In genomic region chr10:123364628-123365027, GRCm38 (mm10) we compare ENCODE assay signal across 29 mouse cellular contexts.
DNase-seq lines count a peak whose midpoint lies in the region; ATAC-seq and TF ChIP-seq lines count a peak whose summit lies in the region.
"Had no signal": no experiment of that assay in that cellular context is flagged by ENCODE, and none has a peak within 500 bp of the region (broad histone marks: within the 10 kb centered on the region; RNA-seq: fewer than 3 reads in every experiment).

No protein-coding gene starts in this region.

- H3K27me3 ChIP-seq in heart, embryonic 12.5 days (replicated peaks), result no peaks in the 10 kb centered on the region
- no peaks in the 10 kb centered on the region for H3K27me3 ChIP-seq in midbrain, embryonic 11.5 days (ENCODE audit: control insufficient read depth, insufficient read depth, low read length)
- no peaks in the 10 kb centered on the region for H3K27me3 ChIP-seq in midbrain, embryonic 13.5 days
- no peaks in the 10 kb centered on the region for H3K27me3 ChIP-seq in stomach, postnatal 0 days (ENCODE audit: control insufficient read depth, insufficient read depth, low read length)
- H3K27me3 ChIP-seq in heart, embryonic 11.5 days (ENCODE audit: control insufficient read depth, insufficient read depth, low read length), result no peaks in the 10 kb centered on the region
- H3K27me3 ChIP-seq: forebrain, embryonic 13.5 days; intestine, embryonic 15.5 days; limb, embryonic 15.5 days; liver, embryonic 13.5 days; megakaryocyte, embryonic 14.5 days had no signal

- peak; percentile 13 for DNase-seq in heart, postnatal 4 days
- DNase-seq in midbrain, embryonic 11.5 days (ENCODE audit: low spot score, missing footprints), result peak; percentile 71
- DNase-seq in right cerebral cortex, postnatal 14 days, result peak; percentile 28
- DNase-seq in stomach, postnatal 0 days (ENCODE audit: low spot score), result no peak
- DNase-seq: adrenal gland, postnatal 25 days; cerebellum, adult 8-10 months; cerebellum, postnatal 36 days; heart, adult 2 months; heart, postnatal 14 days; kidney, adult 2 months; kidney, postnatal 36 days; liver, embryonic 13.5 days; lung, adult 18-20 months; lung, postnatal 4 days; midbrain, embryonic 14.5 days; spleen, adult 18-20 months; thymus, adult 2 months; thymus, postnatal 4 days had no signal

- H3K9me3 ChIP-seq in heart, embryonic 12.5 days (replicated peaks), result no peaks in the 10 kb centered on the region
- H3K9me3 ChIP-seq in midbrain, embryonic 11.5 days (ENCODE audit: control insufficient read depth, low read length), result no peaks in the 10 kb centered on the region
- no peaks in the 10 kb centered on the region for H3K9me3 ChIP-seq in midbrain, embryonic 13.5 days
- H3K9me3 ChIP-seq in stomach, postnatal 0 days (ENCODE audit: control insufficient read depth, low read length), result no peaks in the 10 kb centered on the region
- no peaks in the 10 kb centered on the region for H3K9me3 ChIP-seq in heart, embryonic 11.5 days (replicated peaks; ENCODE audit: control insufficient read depth, low read length)
- H3K9me3 ChIP-seq: forebrain, embryonic 13.5 days; intestine, embryonic 15.5 days; limb, embryonic 10.5 days; limb, embryonic 15.5 days; liver, embryonic 13.5 days had no signal

- H3K36me3 ChIP-seq in heart, embryonic 12.5 days, result no peaks in the 10 kb centered on the region
- no peaks in the 10 kb centered on the region for H3K36me3 ChIP-seq in midbrain, embryonic 11.5 days (ENCODE audit: control insufficient read depth, insufficient read depth, low read length)
- no peaks in the 10 kb centered on the region for H3K36me3 ChIP-seq in midbrain, embryonic 13.5 days
- H3K36me3 ChIP-seq in stomach, postnatal 0 days (ENCODE audit: control insufficient read depth, insufficient read depth, low read length), result no peaks in the 10 kb centered on the region
- H3K36me3 ChIP-seq in heart, embryonic 11.5 days (ENCODE audit: control insufficient read depth, insufficient read depth, low read length), result no peaks in the 10 kb centered on the region
- H3K36me3 ChIP-seq: intestine, embryonic 15.5 days; limb, embryonic 10.5 days; limb, embryonic 15.5 days; liver, embryonic 13.5 days had no signal

- no peak overlapping the region for H3K27ac ChIP-seq in heart, embryonic 12.5 days (ENCODE audit: poor library complexity, severe bottlenecking)
- H3K27ac ChIP-seq in midbrain, embryonic 11.5 days (ENCODE audit: low read depth, low read length), result no peak overlapping the region
- H3K27ac ChIP-seq in midbrain, embryonic 13.5 days, result no peak overlapping the region
- H3K27ac ChIP-seq in stomach, postnatal 0 days (replicated peaks), result no peak overlapping the region
- no peak overlapping the region for H3K27ac ChIP-seq in heart, embryonic 11.5 days (ENCODE audit: low read depth, low read length)
- H3K27ac ChIP-seq: forebrain, embryonic 13.5 days; heart, adult 2 months; intestine, embryonic 15.5 days; limb, embryonic 10.5 days; limb, embryonic 15.5 days; liver, embryonic 13.5 days had no signal

- H3K4me2 ChIP-seq in heart, embryonic 12.5 days, result no peak overlapping the region
- no peak overlapping the region for H3K4me2 ChIP-seq in midbrain, embryonic 11.5 days
- H3K4me2 ChIP-seq in midbrain, embryonic 13.5 days (replicated peaks), result no peak overlapping the region
- H3K4me2 ChIP-seq in stomach, postnatal 0 days (replicated peaks; ENCODE audit: low read depth), result no peak overlapping the region
- H3K4me2 ChIP-seq in heart, embryonic 11.5 days, result no peak overlapping the region
- H3K4me2 ChIP-seq: forebrain, embryonic 13.5 days; intestine, embryonic 15.5 days; limb, embryonic 15.5 days; liver, embryonic 13.5 days had no signal

- no peak for TF ChIP-seq CTCF in stomach, postnatal 0 days (IDR thresholded peaks at IDR 0.05; ENCODE audit: low read depth)

- 65% methylated on average over 4 of the region's 4 CpGs for WGBS in heart, embryonic 12.5 days
- 84% methylated on average over 4 of the region's 4 CpGs for WGBS in midbrain, embryonic 11.5 days
- WGBS in midbrain, embryonic 13.5 days, result 69% methylated on average over 4 of the region's 4 CpGs
- WGBS in stomach, postnatal 0 days, result 39% methylated on average over 4 of the region's 4 CpGs
- 62% methylated on average over 4 of the region's 4 CpGs for WGBS in heart, embryonic 11.5 days (ENCODE audit: insufficient replicate concordance)

- no peak overlapping the region for H3K4me3 ChIP-seq in heart, embryonic 12.5 days
- H3K4me3 ChIP-seq in midbrain, embryonic 11.5 days (ENCODE audit: low read depth, low read length), result no peak overlapping the region
- H3K4me3 ChIP-seq in midbrain, embryonic 13.5 days (replicated peaks), result no peak overlapping the region
- no peak overlapping the region for H3K4me3 ChIP-seq in stomach, postnatal 0 days (ENCODE audit: low read depth, low read length)
- no peak overlapping the region for H3K4me3 ChIP-seq in heart, embryonic 11.5 days (ENCODE audit: low read depth, low read length)
- H3K4me3 ChIP-seq: forebrain, embryonic 13.5 days; heart, adult 2 months; intestine, embryonic 15.5 days; limb, embryonic 10.5 days; limb, embryonic 15.5 days; liver, embryonic 13.5 days; megakaryocyte, embryonic 14.5 days had no signal

- H3K9ac ChIP-seq in heart, embryonic 12.5 days, result no peak overlapping the region
- no peak overlapping the region for H3K9ac ChIP-seq in midbrain, embryonic 11.5 days (ENCODE audit: low read length)
- H3K9ac ChIP-seq in midbrain, embryonic 13.5 days (replicated peaks), result no peak overlapping the region
- H3K9ac ChIP-seq in stomach, postnatal 0 days (ENCODE audit: low read length), result no peak overlapping the region
- no peak overlapping the region for H3K9ac ChIP-seq in heart, embryonic 11.5 days (ENCODE audit: low read depth, low read length)
- H3K9ac ChIP-seq: forebrain, embryonic 13.5 days; intestine, embryonic 15.5 days; limb, embryonic 15.5 days; liver, embryonic 13.5 days had no signal

- no peak for ATAC-seq in heart, embryonic 12.5 days (ENCODE audit: insufficient number of reproducible peaks, low FRiP score)
- no peak for ATAC-seq in midbrain, embryonic 11.5 days (ENCODE audit: low FRiP score)
- ATAC-seq in midbrain, embryonic 13.5 days, result no peak
- ATAC-seq in stomach, postnatal 0 days (ENCODE audit: low FRiP score, low TSS enrichment), result no peak
- ATAC-seq in heart, embryonic 11.5 days (replicated peaks; ENCODE audit: insufficient number of reproducible peaks, low FRiP score, low TSS enrichment), result no peak
- ATAC-seq: CD4-positive, CD25-positive, alpha-beta regulatory T cell, adult 4 months; forebrain, embryonic 13.5 days; hindbrain, embryonic 16.5 days; intestine, embryonic 15.5 days; lung, postnatal 0 days had no signal

- H3K4me1 ChIP-seq in heart, embryonic 12.5 days (replicated peaks), result peaks cover 7% of the 10 kb centered on the region; the same call in 1 of the 2 replicates
- no peaks in the 10 kb centered on the region for H3K4me1 ChIP-seq in midbrain, embryonic 11.5 days (ENCODE audit: control insufficient read depth, insufficient read depth, low read length)
- no peaks in the 10 kb centered on the region for H3K4me1 ChIP-seq in midbrain, embryonic 13.5 days (replicated peaks)
- no peaks in the 10 kb centered on the region for H3K4me1 ChIP-seq in stomach, postnatal 0 days (replicated peaks; ENCODE audit: control insufficient read depth, insufficient read depth)
- H3K4me1 ChIP-seq in heart, embryonic 11.5 days (ENCODE audit: control insufficient read depth, insufficient read depth, low read length), result no peaks in the 10 kb centered on the region
- H3K4me1 ChIP-seq: forebrain, embryonic 13.5 days; intestine, embryonic 15.5 days; limb, embryonic 10.5 days; limb, embryonic 15.5 days; liver, embryonic 13.5 days; megakaryocyte, embryonic 14.5 days had no signal

- TF ChIP-seq EP300 in stomach, postnatal 0 days (optimal IDR thresholded peaks at IDR 0.05), result no peak
